ENCODE assay signal across 8 mouse cellular contexts in the genomic region with DNA sequence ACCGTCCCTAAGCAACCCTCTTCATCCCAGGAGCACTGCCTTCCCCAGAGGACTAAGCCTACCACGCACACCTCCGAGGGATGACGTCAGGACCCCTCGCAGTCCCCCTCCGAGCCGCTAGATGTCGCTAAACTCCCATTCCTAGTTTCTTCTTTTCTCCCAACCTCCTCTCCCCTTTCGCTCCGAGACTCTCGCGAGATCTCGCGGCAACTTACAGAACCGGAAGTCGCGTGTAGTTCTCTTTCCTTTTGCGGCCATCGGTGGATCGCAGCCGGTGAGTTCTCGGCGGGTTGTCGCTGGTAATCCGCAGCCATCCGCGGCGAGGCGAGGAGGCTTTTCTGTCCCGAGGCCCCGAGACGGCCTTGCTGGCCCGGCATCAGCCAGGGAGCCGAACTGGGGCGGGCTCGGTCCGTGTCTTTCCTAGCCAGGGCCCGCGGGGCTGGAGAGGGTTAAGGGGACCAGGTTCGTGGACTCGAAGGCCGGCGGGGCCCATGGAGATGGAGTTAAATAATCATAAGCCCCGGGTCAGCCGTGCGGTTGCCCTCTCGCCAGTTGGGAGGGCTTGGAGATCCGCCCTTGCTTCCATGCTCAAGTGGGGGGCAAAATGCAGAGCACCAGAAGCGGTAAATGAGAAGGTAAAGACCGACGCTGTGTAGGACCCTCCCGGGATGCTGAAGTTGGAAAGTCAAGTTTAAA. TPM values are rescaled to one million over a fixed set of nuclear protein-coding genes. Genes with fewer than 3 reads are reported as not detected.
DNase-seq lines count a peak whose midpoint lies in the region; ATAC-seq lines count a peak whose summit lies in the region.

A gene (plus strand): TSS at position 233 of the 696 bp plus-strand sequence.

- H3K9ac ChIP-seq in heart, embryonic 13.5 days: peak within 1 kb of the TSS; percentile 93
- peak within 1 kb of the TSS; percentile 96 for H3K9ac ChIP-seq in liver, embryonic 12.5 days
- H3K9ac ChIP-seq in stomach, embryonic 15.5 days: peak within 1 kb of the TSS; percentile 73

- H3K4me2 ChIP-seq in heart, embryonic 13.5 days: peak within 1 kb of the TSS; percentile 82
- peak within 1 kb of the TSS; percentile 88 for H3K4me2 ChIP-seq in liver, embryonic 12.5 days
- peak within 1 kb of the TSS; percentile 86 for H3K4me2 ChIP-seq in stomach, embryonic 15.5 days

- peaks cover 10% of the 10 kb centered on the region for H3K27me3 ChIP-seq in heart, embryonic 13.5 days (replicated peaks)
- H3K27me3 ChIP-seq in liver, embryonic 12.5 days (replicated peaks): no peaks in the 10 kb centered on the region
- peaks cover 3% of the 10 kb centered on the region; the same call in 1 of the 2 replicates for H3K27me3 ChIP-seq in stomach, embryonic 15.5 days (replicated peaks)

- no peaks in the 10 kb centered on the region for H3K9me3 ChIP-seq in heart, embryonic 13.5 days
- H3K9me3 ChIP-seq in liver, embryonic 12.5 days (replicated peaks): no peaks in the 10 kb centered on the region
- H3K9me3 ChIP-seq in stomach, embryonic 15.5 days: no peaks in the 10 kb centered on the region

- WGBS in heart, embryonic 13.5 days: under 1% methylated on average over 52 of the region's 52 CpGs
- WGBS in liver, embryonic 12.5 days (ENCODE audit: insufficient replicate concordance): under 1% methylated on average over 52 of the region's 52 CpGs
- under 1% methylated on average over 52 of the region's 52 CpGs for WGBS in stomach, embryonic 15.5 days

- peak within 1 kb of the TSS; percentile 61 for H3K27ac ChIP-seq in brown adipose tissue, adult 24 weeks (replicated peaks; ENCODE audit: low read depth, low read length)
- peak within 1 kb of the TSS; percentile 90 for H3K27ac ChIP-seq in heart, embryonic 13.5 days (replicated peaks)
- H3K27ac ChIP-seq in liver, embryonic 12.5 days: peak within 1 kb of the TSS; percentile 90
- H3K27ac ChIP-seq in stomach, embryonic 15.5 days: peak within 1 kb of the TSS; percentile 80

- DNase-seq in CD4-positive, CD25-positive, alpha-beta regulatory T cell, adult 2 months (ENCODE audit: low read depth, low spot score): peak; percentile 99
- peak; percentile 82 for DNase-seq in fat pad, adult 2 months (ENCODE audit: extremely low read depth, low read depth, low spot score)
- peak; percentile 99 for DNase-seq in kidney, postnatal 10 days
- DNase-seq in natural killer cell, adult 2 months (ENCODE audit: low spot score in 2 of 2): peak; percentile 98

- 0 out of 2 replicates have a peak, but pooled peaks cover 2% of the 10 kb centered on the region for H3K4me1 ChIP-seq in brown adipose tissue, adult 24 weeks (ENCODE audit: control insufficient read depth, insufficient read depth, insufficient read length, low read length)
- peaks cover 13% of the 10 kb centered on the region for H3K4me1 ChIP-seq in heart, embryonic 13.5 days
- H3K4me1 ChIP-seq in liver, embryonic 12.5 days: peaks cover 61% of the 10 kb centered on the region
- H3K4me1 ChIP-seq in stomach, embryonic 15.5 days: peaks cover 9% of the 10 kb centered on the region

- ATAC-seq in heart, embryonic 13.5 days (ENCODE audit: extremely low read depth, insufficient number of reproducible peaks, low FRiP score, low TSS enrichment): peak; percentile 80
- ATAC-seq in liver, embryonic 12.5 days: peak; percentile 78
- ATAC-seq in stomach, embryonic 15.5 days (ENCODE audit: insufficient read depth, low FRiP score, low read depth): peak; percentile 83

- H3K4me3 ChIP-seq in brown adipose tissue, adult 24 weeks (ENCODE audit: insufficient read depth, low read depth, low read length): peak within 1 kb of the TSS; percentile 95
- peak within 1 kb of the TSS; percentile 78 for H3K4me3 ChIP-seq in heart, embryonic 13.5 days
- H3K4me3 ChIP-seq in liver, embryonic 12.5 days: peak within 1 kb of the TSS; percentile 96
- H3K4me3 ChIP-seq in stomach, embryonic 15.5 days (replicated peaks): peak within 1 kb of the TSS; percentile 85

- peaks cover 41% of the 10 kb centered on the region for H3K36me3 ChIP-seq in heart, embryonic 13.5 days
- peaks cover 43% of the 10 kb centered on the region for H3K36me3 ChIP-seq in liver, embryonic 12.5 days
- peaks cover 28% of the 10 kb centered on the region for H3K36me3 ChIP-seq in stomach, embryonic 15.5 days

RNA-seq across cellular contexts. Expression of the gene that starts here (rescaled TPM):
- polyA plus RNA-seq in brown adipose tissue, adult 24 weeks (2012; ENCODE audit: insufficient read depth, insufficient read length, missing spikeins): 1,653 and 1,681 TPM in 2 replicates
- 640 and 686 TPM in 2 replicates for polyA plus RNA-seq in heart, embryonic 13.5 days (2015; fragmentation: Nextera tagmentation; extraction: Ambion mirVana)
- 938 and 976 TPM in 2 replicates for polyA plus RNA-seq in liver, embryonic 12.5 days (2016; fragmentation: Nextera tagmentation; extraction: Ambion mirVana)
- 1,013 and 1,066 TPM in 2 replicates for polyA plus RNA-seq in stomach, embryonic 15.5 days (2015; fragmentation: Nextera tagmentation; extraction: Ambion mirVana)

Comparison
In these comparisons a context has a peak if more than half of its experiments do, and no peak if none do; other contexts are left out.
1. Peak in every context shown above with its lines: DNase-seq, ATAC-seq, H3K4me3 ChIP-seq and H3K27ac ChIP-seq.